Mouse (Mus musculus): Measurements from ENCODE around the gene Alg12. TPM values are rescaled to one million over a fixed set of nuclear protein-coding genes. Genes with fewer than 3 reads are reported as not detected.
"Not testable (repeated sequence)": the region's sequence is repeated elsewhere in the genome, so short reads cannot be mapped to it uniquely, and the experiment has no call there.

The Alg12 gene
- polyA plus RNA-seq, 1 experiment from 2014 or later = 8.8 TPM

- H3K27ac ChIP-seq (ENCODE audit: low read depth, low read length); H3K4me1 ChIP-seq (ENCODE audit: control insufficient read depth, insufficient read depth, low read length); DNase-seq (ENCODE audit: low spot score); H3K4me3 ChIP-seq (ENCODE audit: low read depth, low read length); H3K36me3 ChIP-seq (ENCODE audit: control insufficient read depth, insufficient read depth, low read length); H3K4me2 ChIP-seq (ENCODE audit: low read length); H3K9ac ChIP-seq (ENCODE audit: low read length); ATAC-seq; H3K9me3 ChIP-seq (replicated peaks; ENCODE audit: control insufficient read depth, low read length); H3K27me3 ChIP-seq (replicated peaks; ENCODE audit: control insufficient read depth, insufficient read depth, low read length): not testable (repeated sequence)
- 90% methylated on average over 4 of the region's 5 CpGs for WGBS
These were observed 24.4 kb downstream of the Alg12 start for GRCm38 (mm10) chr15:88794729-88795128.

- Histone ChIP-seq H3K36me3 (ENCODE audit: control insufficient read depth, insufficient read depth, low read length) (0 out of 2 replicates have a peak, but pooled peaks cover 3% of the 10 kb centered on the region), H3K4me2 (ENCODE audit: low read length) (no peak overlapping the region), H3K27ac (ENCODE audit: low read depth, low read length) (no peak overlapping the region), H3K9me3 (replicated peaks; ENCODE audit: control insufficient read depth, low read length) (no peaks in the 10 kb centered on the region), H3K4me1 (ENCODE audit: control insufficient read depth, insufficient read depth, low read length) (no peaks in the 10 kb centered on the region), H3K27me3 (replicated peaks; ENCODE audit: control insufficient read depth, insufficient read depth, low read length) (no peaks in the 10 kb centered on the region), H3K9ac (ENCODE audit: low read length) (no peak overlapping the region), H3K4me3 (ENCODE audit: low read depth, low read length) (no peak overlapping the region)
- DNase-seq (ENCODE audit: low spot score) = no peak
- WGBS = 81% methylated on average over 4 of the region's 4 CpGs
- ATAC-seq = no peak
These were observed 26.8 kb downstream of the Alg12 start for GRCm38 (mm10) chr15:88792140-88792850.

DNA sequence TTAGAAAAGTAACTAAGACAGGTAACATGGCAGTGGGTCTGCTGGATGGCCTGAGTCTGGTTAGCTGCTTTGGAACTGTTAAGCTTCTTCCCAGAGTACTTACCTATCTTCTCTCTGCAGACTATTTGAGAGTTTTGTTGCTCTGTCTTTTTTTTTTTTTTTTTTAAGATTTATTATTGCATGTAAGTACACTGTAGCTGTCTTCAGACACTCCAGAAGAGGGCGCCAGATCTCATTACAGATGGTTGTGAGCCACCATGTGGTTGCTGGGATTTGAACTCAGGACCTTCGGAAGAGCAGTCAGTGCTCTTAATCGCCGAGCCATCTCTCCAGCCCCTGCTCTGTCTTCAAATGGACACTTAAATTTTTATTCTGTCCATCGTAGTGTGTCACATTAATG lies 44.5 kb downstream of the Alg12 start:
- H3K9me3 ChIP-seq (replicated peaks; ENCODE audit: control insufficient read depth, low read length); H3K4me2 ChIP-seq (ENCODE audit: low read length); H3K4me3 ChIP-seq (ENCODE audit: low read depth, low read length); DNase-seq (ENCODE audit: low spot score); H3K4me1 ChIP-seq (ENCODE audit: control insufficient read depth, insufficient read depth, low read length); H3K27ac ChIP-seq (ENCODE audit: low read depth, low read length); H3K27me3 ChIP-seq (replicated peaks; ENCODE audit: control insufficient read depth, insufficient read depth, low read length); ATAC-seq; H3K9ac ChIP-seq (ENCODE audit: low read length): not testable (repeated sequence)
- H3K36me3 ChIP-seq (ENCODE audit: control insufficient read depth, insufficient read depth, low read length) = peaks cover 51% of the 10 kb centered on the region
- WGBS = 85% methylated on average over 5 of the region's 5 CpGs

GRCm38 (mm10) chr15:88768537-88768936 lies 50.6 kb downstream of the Alg12 start:
- DNase-seq (ENCODE audit: low spot score) (no peak), ATAC-seq (no peak)
- no peak overlapping the region for H3K27ac ChIP-seq (ENCODE audit: low read depth, low read length)
- H3K4me2 ChIP-seq (ENCODE audit: low read length) = no peak overlapping the region
- H3K27me3 ChIP-seq (replicated peaks; ENCODE audit: control insufficient read depth, insufficient read depth, low read length) = no peaks in the 10 kb centered on the region
- no peak overlapping the region for H3K9ac ChIP-seq (ENCODE audit: low read length)
- 0 out of 2 replicates have a peak, but pooled peaks cover 4% of the 10 kb centered on the region for H3K9me3 ChIP-seq (replicated peaks; ENCODE audit: control insufficient read depth, low read length)
- H3K4me3 ChIP-seq (ENCODE audit: low read depth, low read length) = no peak overlapping the region
- peaks cover 56% of the 10 kb centered on the region for H3K36me3 ChIP-seq (ENCODE audit: control insufficient read depth, insufficient read depth, low read length)
- H3K4me1 ChIP-seq (ENCODE audit: control insufficient read depth, insufficient read depth, low read length) = no peaks in the 10 kb centered on the region
- WGBS = 89% methylated on average over 1 of the region's 1 CpGs

- H3K36me3 ChIP-seq (ENCODE audit: control insufficient read depth, insufficient read depth, low read length) = peaks cover 59% of the 10 kb centered on the region
- not testable (repeated sequence) for H3K4me3 ChIP-seq (ENCODE audit: low read depth, low read length)
These were observed 53.0 kb downstream of the Alg12 start for GRCm38 (mm10) chr15:88766139-88766538.

DNA sequence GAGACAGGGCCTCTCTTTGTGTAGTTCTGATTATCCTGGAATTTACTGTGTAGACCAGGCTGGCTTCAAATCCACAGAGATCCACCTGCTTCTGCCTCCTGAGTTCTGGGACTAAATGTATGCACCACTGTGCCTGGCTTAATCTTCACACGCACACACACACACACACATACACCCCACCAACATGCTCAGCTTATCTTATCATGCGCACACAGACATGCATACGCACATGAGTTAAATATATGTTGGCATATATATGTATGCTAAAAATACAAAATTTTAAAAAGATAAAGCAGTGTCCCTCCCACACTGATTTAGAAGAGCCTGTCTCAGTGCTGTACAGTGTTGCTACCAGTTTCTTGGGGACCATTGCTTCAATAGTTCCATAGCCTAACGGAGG lies 57.6 kb downstream of the Alg12 start:
- no peak for DNase-seq (ENCODE audit: low spot score)
- 95% methylated on average over 4 of the region's 4 CpGs for WGBS

More at GRCm38 (mm10) chr15:88766139-88766538, 53.0 kb downstream of the Alg12 start:
- H3K4me1 ChIP-seq (ENCODE audit: control insufficient read depth, insufficient read depth, low read length); ATAC-seq; H3K9ac ChIP-seq (ENCODE audit: low read length); H3K27ac ChIP-seq (ENCODE audit: low read depth, low read length); H3K27me3 ChIP-seq (replicated peaks; ENCODE audit: control insufficient read depth, insufficient read depth, low read length); H3K4me2 ChIP-seq (ENCODE audit: low read length); H3K9me3 ChIP-seq (replicated peaks; ENCODE audit: control insufficient read depth, low read length); DNase-seq (ENCODE audit: low spot score): not testable (repeated sequence)
- WGBS = 92% methylated on average over 2 of the region's 2 CpGs

GRCm38 (mm10) chr15:88758061-88758460 lies 61.1 kb downstream of the Alg12 start:
- H3K36me3 ChIP-seq (ENCODE audit: control insufficient read depth, insufficient read depth, low read length) = peaks cover 67% of the 10 kb centered on the region
- no peak for DNase-seq (ENCODE audit: low spot score)
- no peak overlapping the region for H3K4me2 ChIP-seq (ENCODE audit: low read length)
- no peaks in the 10 kb centered on the region for H3K27me3 ChIP-seq (replicated peaks; ENCODE audit: control insufficient read depth, insufficient read depth, low read length)
- WGBS = 98% methylated on average over 3 of the region's 3 CpGs
- H3K4me3 ChIP-seq (ENCODE audit: low read depth, low read length) = no peak overlapping the region
- peaks cover 4% of the 10 kb centered on the region for H3K4me1 ChIP-seq (ENCODE audit: control insufficient read depth, insufficient read depth, low read length)
- H3K9ac ChIP-seq (ENCODE audit: low read length) = no peak overlapping the region
- H3K27ac ChIP-seq (ENCODE audit: low read depth, low read length) = no peak overlapping the region
- no peak for ATAC-seq
- no peaks in the 10 kb centered on the region for H3K9me3 ChIP-seq (replicated peaks; ENCODE audit: control insufficient read depth, low read length)

More for the DNA sequence above, 57.6 kb downstream of the Alg12 start:
- Histone ChIP-seq H3K9ac (ENCODE audit: low read length) (no peak overlapping the region), H3K27me3 (replicated peaks; ENCODE audit: control insufficient read depth, insufficient read depth, low read length) (no peaks in the 10 kb centered on the region), H3K4me1 (ENCODE audit: control insufficient read depth, insufficient read depth, low read length) (no peaks in the 10 kb centered on the region), H3K36me3 (ENCODE audit: control insufficient read depth, insufficient read depth, low read length) (peaks cover 71% of the 10 kb centered on the region), H3K9me3 (replicated peaks; ENCODE audit: control insufficient read depth, low read length) (no peaks in the 10 kb centered on the region), H3K27ac (ENCODE audit: low read depth, low read length) (no peak overlapping the region), H3K4me3 (ENCODE audit: low read depth, low read length) (no peak overlapping the region), H3K4me2 (ENCODE audit: low read length) (no peak overlapping the region)
- ATAC-seq = no peak

DNA sequence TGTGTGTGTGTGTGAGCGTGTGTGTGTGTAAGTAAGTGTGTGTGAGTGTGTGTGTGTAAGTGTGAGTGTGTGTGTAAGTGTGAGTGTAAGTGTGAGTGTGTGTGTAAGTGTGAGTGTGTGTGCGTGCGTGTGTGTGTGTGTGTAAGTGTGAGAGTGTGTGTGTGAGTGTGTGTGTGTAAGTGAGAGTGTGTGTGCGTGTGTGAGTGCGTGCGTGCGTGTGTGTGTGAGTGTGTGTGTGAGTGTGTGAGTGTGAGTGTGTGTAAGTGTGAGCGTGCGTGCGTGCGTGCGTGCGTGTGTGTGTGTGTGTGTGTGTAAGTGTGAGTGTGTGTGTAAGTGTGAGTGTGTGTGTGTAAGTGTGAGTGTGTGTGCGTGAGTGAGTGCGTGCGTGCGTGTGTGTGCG lies 63.4 kb downstream of the Alg12 start:
- no peak overlapping the region for H3K4me2 ChIP-seq (ENCODE audit: low read length)
- no peaks in the 10 kb centered on the region for H3K27me3 ChIP-seq (replicated peaks; ENCODE audit: control insufficient read depth, insufficient read depth, low read length)
- no peak for DNase-seq (ENCODE audit: low spot score)
- no peaks in the 10 kb centered on the region for H3K9me3 ChIP-seq (replicated peaks; ENCODE audit: control insufficient read depth, low read length)
- H3K4me3 ChIP-seq (ENCODE audit: low read depth, low read length) = no peak overlapping the region
- peaks cover 46% of the 10 kb centered on the region for H3K36me3 ChIP-seq (ENCODE audit: control insufficient read depth, insufficient read depth, low read length)
- peaks cover 9% of the 10 kb centered on the region for H3K4me1 ChIP-seq (ENCODE audit: control insufficient read depth, insufficient read depth, low read length)
- WGBS = 99% methylated on average over 18 of the region's 18 CpGs
- no peak for ATAC-seq
- no peak overlapping the region for H3K27ac ChIP-seq (ENCODE audit: low read depth, low read length)
- no peak overlapping the region for H3K9ac ChIP-seq (ENCODE audit: low read length)

All from forebrain, embryonic 14.5 days (tissue).